Mouse (Mus musculus): ENCODE results near the gene Pcdh15. TPM values are rescaled to one million over a fixed set of nuclear protein-coding genes. Genes with fewer than 3 reads are reported as not detected.
A peak's percentile ranks its signal among the peaks of the same experiment; 100 is the strongest.

Pcdh15 gene
- polyA plus RNA-seq, 1 experiment: 14.9 TPM

- TF ChIP-seq CTCF (IDR thresholded peaks at IDR 0.05; ENCODE audit: extremely low read depth, insufficient read depth, low read length) (no peak), POLR2A (IDR thresholded peaks at IDR 0.05; ENCODE audit: extremely low read depth, insufficient read depth, low read length) (no peak)
- no peak overlapping the region for H3K4me3 ChIP-seq (ENCODE audit: insufficient read depth, low read length)
- H3K4me1 ChIP-seq (ENCODE audit: control insufficient read depth, insufficient read depth, low read length): no peaks in the 10 kb centered on the region
- no peak overlapping the region for H3K27ac ChIP-seq (ENCODE audit: insufficient read depth, low read length)
Observed at GRCm38 (mm10) chr10:73514846-73515245, 415.7 kb downstream of the Pcdh15 start.

DNA sequence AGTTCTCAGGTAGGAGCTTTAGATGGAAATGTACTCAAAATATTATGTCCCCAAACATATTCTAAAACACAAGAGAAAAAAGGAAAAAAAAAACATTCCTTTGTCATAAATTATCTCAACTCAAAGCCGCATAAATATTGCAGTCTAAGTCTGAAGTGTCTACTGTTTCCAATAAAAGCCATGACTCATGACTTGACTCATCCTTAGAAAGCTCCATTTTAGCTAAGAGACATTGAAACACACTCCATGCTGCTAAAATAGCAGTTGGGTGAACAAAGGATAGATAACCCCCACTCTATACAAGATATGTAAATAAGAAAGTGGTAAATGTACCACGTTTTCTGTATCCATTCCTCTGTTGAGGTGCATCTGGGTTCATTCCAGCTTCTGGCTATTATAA lies 416.6 kb downstream of the Pcdh15 start:
- Histone ChIP-seq H3K4me3 (ENCODE audit: insufficient read depth, low read length) (no peak overlapping the region), H3K27ac (ENCODE audit: insufficient read depth, low read length) (no peak overlapping the region), H3K4me1 (ENCODE audit: control insufficient read depth, insufficient read depth, low read length) (no peaks in the 10 kb centered on the region)
- TF ChIP-seq POLR2A (IDR thresholded peaks at IDR 0.05; ENCODE audit: extremely low read depth, insufficient read depth, low read length) (no peak), CTCF (IDR thresholded peaks at IDR 0.05; ENCODE audit: extremely low read depth, insufficient read depth, low read length) (no peak)

GRCm38 (mm10) chr10:73519438-73519837 lies 420.3 kb downstream of the Pcdh15 start:
- Histone ChIP-seq H3K4me1 (ENCODE audit: control insufficient read depth, insufficient read depth, low read length) (no peaks in the 10 kb centered on the region), H3K4me3 (ENCODE audit: insufficient read depth, low read length) (no peak overlapping the region)
- TF ChIP-seq POLR2A (IDR thresholded peaks at IDR 0.05; ENCODE audit: extremely low read depth, insufficient read depth, low read length): no peak
- TF ChIP-seq CTCF (IDR thresholded peaks at IDR 0.05; ENCODE audit: extremely low read depth, insufficient read depth, low read length): no peak

DNA sequence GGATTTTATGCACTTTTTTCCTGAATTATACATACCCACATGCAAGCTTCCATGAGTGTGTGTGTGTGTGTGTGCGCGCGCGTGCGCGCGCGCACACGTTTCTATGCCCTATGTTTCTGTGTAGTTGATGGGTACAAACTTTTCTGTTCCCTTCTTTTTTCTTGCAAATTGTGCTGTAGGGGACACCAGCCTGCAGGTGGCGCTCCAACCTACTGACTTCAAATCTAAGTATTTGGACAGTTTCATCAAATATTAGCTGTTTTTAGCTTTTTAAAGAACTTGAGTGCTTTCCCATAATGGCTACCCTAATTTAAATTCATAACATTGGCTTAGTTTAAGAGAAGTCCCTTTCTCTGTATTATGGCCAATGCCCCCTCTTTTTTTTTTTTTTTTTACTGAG lies 453.7 kb downstream of the Pcdh15 start:
- Histone ChIP-seq H3K4me3 (ENCODE audit: insufficient read depth, low read length) (no peak overlapping the region), H3K27ac (ENCODE audit: insufficient read depth, low read length) (no peak overlapping the region)
- TF ChIP-seq POLR2A (IDR thresholded peaks at IDR 0.05; ENCODE audit: extremely low read depth, insufficient read depth, low read length): no peak
- peak; percentile 53 for TF ChIP-seq CTCF (IDR thresholded peaks at IDR 0.05; ENCODE audit: extremely low read depth, insufficient read depth, low read length)

More at GRCm38 (mm10) chr10:73519438-73519837, 420.3 kb downstream of the Pcdh15 start:
- no peak overlapping the region for H3K27ac ChIP-seq (ENCODE audit: insufficient read depth, low read length)

DNA sequence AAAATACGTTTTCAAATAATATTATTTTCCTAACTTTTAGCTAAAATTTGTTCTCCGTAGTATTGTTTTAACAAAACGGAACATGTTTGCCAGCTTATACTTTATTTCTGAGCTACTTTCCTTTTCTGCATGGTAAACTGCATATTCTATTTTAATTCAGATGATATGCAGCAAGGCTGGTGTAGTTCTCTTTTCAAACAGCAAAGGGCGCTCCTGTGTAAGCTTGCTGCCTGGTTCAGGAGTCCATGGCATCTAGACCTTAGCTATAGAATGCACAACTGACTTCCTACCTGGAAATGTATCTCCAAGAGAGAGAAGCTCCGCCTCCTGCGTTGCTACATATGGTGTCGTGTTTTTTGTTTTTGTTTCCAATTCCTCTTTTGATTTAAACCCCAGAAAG lies 465.1 kb downstream of the Pcdh15 start:
- TF ChIP-seq POLR2A (IDR thresholded peaks at IDR 0.05; ENCODE audit: extremely low read depth, insufficient read depth, low read length) (no peak), CTCF (IDR thresholded peaks at IDR 0.05; ENCODE audit: extremely low read depth, insufficient read depth, low read length) (peak; percentile 62)
- Histone ChIP-seq H3K27ac (ENCODE audit: insufficient read depth, low read length) (no peak overlapping the region), H3K4me3 (ENCODE audit: insufficient read depth, low read length) (no peak overlapping the region), H3K4me1 (ENCODE audit: control insufficient read depth, insufficient read depth, low read length) (no peaks in the 10 kb centered on the region)

More for the DNA sequence above, 453.7 kb downstream of the Pcdh15 start:
- no peaks in the 10 kb centered on the region for H3K4me1 ChIP-seq (ENCODE audit: control insufficient read depth, insufficient read depth, low read length)

GRCm38 (mm10) chr10:73574711-73575297 lies 475.7 kb downstream of the Pcdh15 start:
- Histone ChIP-seq H3K4me1 (ENCODE audit: control insufficient read depth, insufficient read depth, low read length) (no peaks in the 10 kb centered on the region), H3K27ac (ENCODE audit: insufficient read depth, low read length) (0 out of 2 replicates have a peak overlapping the region, but pooled peaks have one; percentile 45), H3K4me3 (ENCODE audit: insufficient read depth, low read length) (no peak overlapping the region)
- no peak for TF ChIP-seq POLR2A (IDR thresholded peaks at IDR 0.05; ENCODE audit: extremely low read depth, insufficient read depth, low read length)
- TF ChIP-seq CTCF (IDR thresholded peaks at IDR 0.05; ENCODE audit: extremely low read depth, insufficient read depth, low read length): no peak

DNA sequence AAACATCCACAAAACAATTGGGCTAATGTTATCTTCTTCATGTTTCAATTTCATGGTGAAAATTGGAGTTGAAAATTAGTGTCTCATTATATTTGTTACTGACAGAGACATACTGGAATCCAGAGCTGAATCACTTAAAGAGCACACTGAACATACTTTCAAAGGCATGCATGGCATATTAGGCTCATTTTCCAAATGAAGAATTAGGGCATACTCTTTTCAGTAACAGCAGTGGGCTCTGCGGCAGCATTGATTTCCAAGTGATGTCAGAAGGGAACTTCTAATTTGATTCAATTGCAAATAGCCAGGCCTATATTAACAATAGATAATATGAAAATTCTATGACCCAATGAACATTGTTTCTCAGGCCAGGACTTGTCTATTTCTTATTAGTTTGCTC lies 568.4 kb downstream of the Pcdh15 start:
- H3K4me3 ChIP-seq (ENCODE audit: insufficient read depth, low read length): no peak overlapping the region
- H3K27ac ChIP-seq (ENCODE audit: insufficient read depth, low read length): no peak overlapping the region
- TF ChIP-seq POLR2A (IDR thresholded peaks at IDR 0.05; ENCODE audit: extremely low read depth, insufficient read depth, low read length) (no peak), CTCF (IDR thresholded peaks at IDR 0.05; ENCODE audit: extremely low read depth, insufficient read depth, low read length) (no peak)
- no peaks in the 10 kb centered on the region for H3K4me1 ChIP-seq (ENCODE audit: control insufficient read depth, insufficient read depth, low read length)

GRCm38 (mm10) chr10:73700519-73701286 lies 601.6 kb downstream of the Pcdh15 start:
- Histone ChIP-seq H3K4me1 (ENCODE audit: control insufficient read depth, insufficient read depth, low read length) (no peaks in the 10 kb centered on the region), H3K4me3 (ENCODE audit: insufficient read depth, low read length) (no peak overlapping the region), H3K27ac (ENCODE audit: insufficient read depth, low read length) (no peak overlapping the region)
- TF ChIP-seq CTCF (IDR thresholded peaks at IDR 0.05; ENCODE audit: extremely low read depth, insufficient read depth, low read length) (no peak), POLR2A (IDR thresholded peaks at IDR 0.05; ENCODE audit: extremely low read depth, insufficient read depth, low read length) (no peak)

DNA sequence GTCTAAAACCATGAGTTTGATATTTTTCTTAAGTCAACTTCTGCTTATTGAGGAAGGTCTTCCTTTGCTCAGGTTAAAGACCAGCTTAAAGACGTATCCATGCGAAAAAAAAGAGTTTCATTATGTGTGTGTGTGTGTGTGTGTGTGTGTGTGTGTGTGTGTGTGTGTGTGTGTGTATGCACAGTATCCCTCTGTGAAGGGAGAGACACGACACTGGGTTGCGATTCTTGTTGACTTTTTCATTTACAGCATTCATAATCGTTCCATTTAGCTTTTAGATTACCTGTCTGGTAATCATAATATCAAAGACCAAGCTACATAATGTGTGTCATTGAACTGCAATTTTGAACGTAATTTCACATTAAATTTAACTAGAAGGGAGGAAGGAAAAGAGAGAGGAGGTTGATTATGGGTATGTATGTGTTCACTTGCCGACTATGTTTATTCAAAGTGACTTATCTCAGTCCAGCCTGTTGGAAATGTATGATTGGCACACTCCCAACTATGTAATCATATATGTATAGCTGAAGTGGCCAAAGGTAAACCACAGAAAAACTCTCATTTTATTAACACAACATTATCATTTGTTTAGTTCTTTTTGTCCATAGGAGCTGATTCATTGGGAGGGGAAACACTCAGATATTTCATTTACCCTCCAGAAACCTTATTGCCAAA lies 626.6 kb downstream of the Pcdh15 start:
- no peak for TF ChIP-seq POLR2A (IDR thresholded peaks at IDR 0.05; ENCODE audit: extremely low read depth, insufficient read depth, low read length)
- no peak for TF ChIP-seq CTCF (IDR thresholded peaks at IDR 0.05; ENCODE audit: extremely low read depth, insufficient read depth, low read length)
- no peak overlapping the region for H3K4me3 ChIP-seq (ENCODE audit: insufficient read depth, low read length)
- H3K27ac ChIP-seq (ENCODE audit: insufficient read depth, low read length): no peak overlapping the region
- no peaks in the 10 kb centered on the region for H3K4me1 ChIP-seq (ENCODE audit: control insufficient read depth, insufficient read depth, low read length)
